Mouse (Mus musculus) adrenal gland, adult (tissue): ENCODE data around the gene Pycr1.

ENCODE experiments used
- DNase-seq, 2 experiments: peaks; one replicate each; pipeline ENCODE4 v3.0.0; 2022 to 2023; ENCODE audit warnings: low spot score in 1 of 2; ENCODE audit not compliant: inconsistent age in 2 of 2

Gene Pycr1

DNA sequence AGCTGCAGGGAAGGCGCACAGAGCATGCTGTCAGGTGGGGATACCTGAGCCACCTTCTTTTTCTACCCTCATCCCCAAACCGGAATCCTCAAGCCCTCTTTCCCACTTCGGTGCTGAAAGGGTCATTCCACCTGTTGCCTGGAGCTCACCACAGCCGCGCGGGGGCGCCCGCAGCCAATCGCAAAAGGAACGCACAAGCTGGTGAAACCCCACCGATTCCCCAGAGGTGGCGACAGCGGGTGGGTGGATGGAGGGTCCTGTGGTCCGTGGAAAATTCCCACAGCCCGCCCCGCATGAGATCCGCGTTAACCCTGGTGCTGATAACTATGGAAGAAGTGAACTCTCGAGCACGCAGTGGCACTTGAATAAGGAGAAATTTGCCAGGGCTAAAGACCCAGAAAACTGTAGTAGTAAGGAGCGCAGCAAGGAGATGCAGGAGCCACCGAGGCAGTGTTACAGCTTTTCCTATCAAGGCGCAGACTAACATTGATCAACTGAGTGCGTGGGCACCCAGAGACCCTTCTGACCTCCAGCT lies 15.4 kb upstream of the Pycr1 start:
- peak; percentile 85 to 93 for DNase-seq

DNA sequence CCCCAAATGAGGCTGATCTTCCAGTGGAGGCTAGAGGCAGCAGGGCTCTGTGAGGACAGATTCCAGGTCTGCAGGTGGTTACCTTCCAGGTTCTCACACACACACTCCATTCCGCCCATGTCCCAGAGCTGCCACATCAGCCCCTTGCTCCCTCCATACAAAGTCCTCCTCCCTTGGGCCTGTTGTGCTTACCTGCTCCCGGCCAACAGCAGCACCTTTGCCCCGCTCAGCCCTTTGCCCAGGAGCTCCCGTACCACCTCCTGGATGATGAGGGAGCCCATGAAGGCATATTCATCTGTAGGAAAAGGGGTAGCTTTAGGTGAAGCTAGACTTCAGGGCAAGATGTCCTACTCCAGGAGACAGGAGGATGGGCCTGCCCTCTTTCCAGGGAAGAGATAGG lies 13.7 kb upstream of the Pycr1 start:
- no peak for DNase-seq

DNA sequence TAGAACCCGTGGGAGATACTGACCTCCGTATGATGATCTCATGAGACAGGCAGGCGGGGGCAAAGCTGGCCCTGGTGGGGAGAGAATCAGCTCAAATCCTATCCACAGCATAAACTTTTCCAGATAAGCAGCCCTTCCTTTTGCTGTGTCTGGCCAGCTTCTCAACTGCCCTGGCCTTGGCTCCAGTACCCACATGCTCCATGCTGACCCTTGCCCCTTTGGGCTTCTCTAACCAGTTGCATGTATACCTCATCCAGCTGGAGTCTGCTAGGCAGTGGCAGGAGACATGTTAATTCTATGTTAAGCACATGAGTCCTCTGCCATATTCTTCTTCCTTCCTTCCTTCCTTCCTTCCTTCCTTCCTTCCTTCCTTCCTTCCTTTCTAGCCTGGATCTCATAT lies 11.2 kb upstream of the Pycr1 start:
- DNase-seq = no peak

DNA sequence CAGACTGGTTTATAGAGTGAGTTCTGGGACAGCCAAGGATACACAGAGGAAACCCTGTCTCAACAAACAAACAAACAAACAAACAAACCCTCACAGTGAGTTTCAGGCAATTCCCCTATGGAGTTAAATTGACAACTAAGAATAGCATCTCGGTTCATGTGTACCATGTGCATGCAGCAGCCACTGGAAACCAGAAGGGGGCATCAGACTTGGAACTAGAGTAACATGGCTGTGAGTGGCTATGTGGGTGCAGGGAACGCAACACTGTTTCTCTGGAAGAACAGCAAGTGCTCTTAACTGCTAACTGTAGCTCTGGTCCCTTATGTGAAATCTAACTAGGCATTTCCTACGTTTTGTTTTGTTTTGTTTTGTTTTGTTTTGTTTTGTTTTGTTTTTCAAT lies 8.3 kb upstream of the Pycr1 start:
- no peak for DNase-seq

DNA sequence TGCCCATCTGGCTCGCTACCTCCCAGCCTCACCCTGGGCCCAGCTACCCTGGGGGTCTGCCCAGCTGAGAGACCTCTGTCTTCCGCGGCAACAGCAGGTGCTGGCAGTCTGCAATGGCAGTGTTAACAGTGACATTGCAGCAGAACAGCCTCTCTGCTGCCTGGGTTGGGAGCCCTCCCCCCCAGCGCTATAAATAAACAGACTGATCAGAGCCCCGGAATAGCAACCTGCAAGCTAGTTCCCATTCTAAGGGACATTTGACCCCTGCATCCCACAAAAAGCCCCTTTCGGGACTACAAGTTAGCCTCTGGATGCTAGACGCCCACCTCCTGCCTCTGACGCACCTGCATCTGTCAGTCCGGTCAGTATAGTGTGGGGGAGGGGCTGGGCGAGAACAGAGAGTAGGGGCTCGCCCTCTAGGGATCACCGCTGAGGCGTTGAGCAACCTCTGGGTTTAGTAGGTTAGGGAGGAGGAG lies 4.5 kb upstream of the Pycr1 start, which contains the start of gene Myadml2:
TSS of gene Myadml2 (minus strand) at position 158 of the 476 bp plus-strand sequence.
- DNase-seq = peak in 1 of 2 experiments; percentile 63

DNA sequence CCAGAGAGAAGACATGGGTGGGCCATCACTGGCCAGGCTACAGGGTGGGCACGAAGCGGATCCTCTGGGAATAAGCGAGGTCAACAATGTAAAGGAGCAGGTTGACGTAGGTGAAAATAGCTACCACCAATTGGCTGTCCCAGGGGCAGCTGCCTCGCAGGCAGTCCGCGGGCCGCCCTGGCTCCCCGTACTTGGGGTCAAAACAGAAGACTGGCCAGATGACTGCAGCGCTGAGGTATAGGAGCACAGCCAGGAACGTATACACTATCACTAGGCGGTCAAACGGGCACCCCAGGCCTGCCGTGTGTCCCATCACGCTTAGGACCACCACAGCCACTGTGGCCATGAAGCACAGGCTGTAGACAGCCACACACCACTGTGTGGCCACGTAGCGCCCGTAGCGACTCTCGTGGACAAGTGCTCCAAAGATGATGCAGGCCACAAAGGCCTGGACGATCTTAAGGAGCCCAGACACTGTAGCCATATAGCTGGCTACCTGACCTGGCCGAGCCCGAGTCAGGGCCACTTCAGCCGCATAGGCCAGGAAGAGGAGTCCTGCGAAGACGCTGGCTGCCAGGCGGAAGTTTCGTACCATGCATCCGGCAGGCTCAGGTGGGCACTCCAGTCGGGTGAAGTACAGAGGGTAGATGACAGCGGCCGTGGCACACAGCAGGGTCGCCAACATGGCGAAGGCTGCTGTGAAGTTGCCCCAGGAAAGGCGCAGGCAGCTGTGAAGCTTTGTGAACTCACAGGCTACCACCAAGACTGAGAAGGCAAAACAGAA lies 3.7 kb upstream of the Pycr1 start:
- DNase-seq = no peak

DNA sequence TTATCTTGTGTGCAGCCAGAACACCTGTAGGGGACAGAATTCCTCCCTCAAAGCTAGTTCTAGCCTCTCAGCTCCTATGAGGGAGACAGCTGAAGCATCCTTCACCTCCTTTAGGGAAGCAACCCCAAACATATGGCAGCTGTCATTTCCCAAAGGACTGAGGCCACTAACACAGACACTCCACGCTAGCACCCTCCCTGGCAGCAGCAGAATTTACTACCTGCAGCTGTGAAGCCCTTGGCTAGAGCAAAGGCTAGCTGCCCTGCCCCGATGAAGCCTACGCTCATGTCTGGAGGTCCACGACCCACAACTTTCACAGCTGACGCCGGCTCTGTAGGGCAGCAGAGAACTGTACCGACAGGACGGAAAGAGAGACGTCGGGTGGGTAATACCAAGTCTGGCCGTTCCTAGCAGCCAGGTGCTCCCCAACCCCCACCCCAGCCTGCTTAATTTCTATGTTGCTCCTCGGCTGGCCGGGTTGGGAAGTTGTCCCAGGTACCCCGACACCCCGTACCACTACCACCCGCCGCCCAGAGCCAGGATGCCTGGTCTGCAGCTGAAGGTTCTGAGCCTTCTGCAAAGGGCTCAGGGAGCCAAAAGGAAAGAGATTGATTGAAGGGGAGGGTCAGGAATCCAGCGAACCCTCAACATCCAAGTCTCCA lies 499 bp downstream of the Pycr1 start:
- no peak for DNase-seq

DNA sequence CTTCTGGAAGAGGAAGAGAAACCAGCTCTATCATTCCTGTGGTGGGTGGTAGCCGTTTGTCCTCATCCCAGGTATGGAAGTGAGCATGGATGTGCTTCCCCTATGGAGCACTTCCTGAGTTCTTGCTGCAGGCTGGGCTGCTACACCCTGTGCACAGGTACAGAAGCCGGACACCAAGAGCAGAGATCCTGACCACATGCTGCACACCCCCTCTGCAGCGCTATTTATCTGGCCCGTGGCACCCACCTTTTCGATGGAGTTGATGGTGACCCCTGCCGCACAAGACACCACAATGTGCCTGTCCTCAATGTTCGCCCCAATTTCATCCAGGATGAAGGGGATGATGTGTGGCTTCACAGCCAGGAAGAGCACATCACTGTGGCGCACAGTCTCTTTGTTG lies 1.7 kb downstream of the Pycr1 start:
- DNase-seq = no peak

DNA sequence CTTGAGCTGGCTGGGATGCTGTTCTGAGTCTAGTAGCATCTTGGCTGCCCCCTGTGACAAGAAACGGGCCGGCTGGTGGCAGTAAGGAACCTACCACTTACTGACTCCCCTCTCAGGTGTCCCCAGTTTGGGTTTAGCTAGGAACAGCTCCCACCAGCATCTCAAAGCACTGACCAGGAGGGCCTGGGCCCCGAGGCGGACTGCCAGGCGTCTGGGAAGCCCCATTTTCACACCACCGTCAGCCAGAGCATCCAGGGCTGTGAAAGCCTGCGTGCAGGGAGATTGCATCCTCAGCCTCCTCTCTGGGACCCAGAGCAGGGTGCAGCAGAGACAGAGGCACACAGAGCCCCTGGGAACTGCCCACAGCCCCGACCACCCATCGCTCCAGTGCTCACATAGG lies 2.3 kb downstream of the Pycr1 start:
- no peak for DNase-seq

DNA sequence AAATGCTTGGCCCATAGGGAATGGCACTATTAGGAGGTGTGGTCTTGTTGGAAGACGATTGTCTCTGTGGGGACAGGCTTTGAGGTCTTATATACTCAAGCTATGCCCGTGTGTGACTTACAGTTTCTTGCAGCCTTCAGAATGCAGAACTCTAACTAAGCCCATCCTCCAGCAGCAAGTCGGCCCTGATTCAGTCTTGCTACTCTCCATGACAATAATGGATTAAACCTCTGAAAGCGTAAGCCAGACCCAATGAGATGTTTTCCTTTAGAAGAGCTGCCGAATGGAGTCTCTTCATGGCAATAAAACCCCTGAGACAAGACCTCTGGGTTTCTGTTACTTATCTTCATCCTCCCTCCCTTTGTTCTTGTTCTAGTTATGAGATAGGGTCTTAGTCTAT lies 8.8 kb downstream of the Pycr1 start:
- no peak for DNase-seq

DNA sequence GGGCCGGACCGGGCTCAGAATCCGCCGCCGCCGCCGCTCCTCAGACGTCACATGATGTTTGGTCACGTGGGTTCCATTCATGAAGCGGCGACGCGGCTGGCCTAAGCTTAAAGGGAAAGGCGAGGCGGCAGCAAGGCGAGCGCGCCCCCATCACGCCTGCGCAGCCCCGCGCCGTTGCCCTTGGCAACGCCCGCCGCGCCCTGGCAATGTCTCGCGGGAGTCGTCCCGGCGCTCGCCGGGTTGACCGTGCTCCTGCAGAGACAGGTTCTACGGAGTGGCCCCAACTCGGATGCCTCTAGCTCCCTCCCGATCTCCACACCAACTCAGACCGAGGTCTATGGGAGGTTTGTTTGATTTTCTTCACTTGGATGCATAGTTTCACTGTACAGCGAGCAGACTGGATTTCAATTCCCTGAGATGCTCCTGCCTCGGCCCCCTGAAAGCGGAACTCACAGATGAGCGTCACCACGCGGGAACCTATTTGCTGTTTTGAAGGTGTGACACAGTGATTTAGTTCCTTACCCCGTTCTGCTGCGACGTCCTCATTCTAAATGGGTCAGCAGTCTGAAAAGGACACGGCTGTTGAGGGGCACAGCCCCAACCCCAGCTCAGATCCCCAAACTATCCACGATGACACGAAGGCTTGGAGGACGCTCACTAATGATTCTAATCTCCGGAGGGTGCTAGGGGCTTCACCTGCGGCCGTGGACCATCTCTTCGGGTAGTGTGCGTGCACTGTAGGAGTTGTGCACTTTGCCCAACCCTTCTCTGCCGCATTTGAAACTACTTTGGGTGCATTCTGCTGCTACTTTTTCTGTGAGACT lies 9.8 kb downstream of the Pycr1 start, which contains the start of gene Mafg:
TSS of gene Mafg (minus strand) at position 81 of the 824 bp plus-strand sequence.
- peak; percentile 96 to 97 for DNase-seq

DNA sequence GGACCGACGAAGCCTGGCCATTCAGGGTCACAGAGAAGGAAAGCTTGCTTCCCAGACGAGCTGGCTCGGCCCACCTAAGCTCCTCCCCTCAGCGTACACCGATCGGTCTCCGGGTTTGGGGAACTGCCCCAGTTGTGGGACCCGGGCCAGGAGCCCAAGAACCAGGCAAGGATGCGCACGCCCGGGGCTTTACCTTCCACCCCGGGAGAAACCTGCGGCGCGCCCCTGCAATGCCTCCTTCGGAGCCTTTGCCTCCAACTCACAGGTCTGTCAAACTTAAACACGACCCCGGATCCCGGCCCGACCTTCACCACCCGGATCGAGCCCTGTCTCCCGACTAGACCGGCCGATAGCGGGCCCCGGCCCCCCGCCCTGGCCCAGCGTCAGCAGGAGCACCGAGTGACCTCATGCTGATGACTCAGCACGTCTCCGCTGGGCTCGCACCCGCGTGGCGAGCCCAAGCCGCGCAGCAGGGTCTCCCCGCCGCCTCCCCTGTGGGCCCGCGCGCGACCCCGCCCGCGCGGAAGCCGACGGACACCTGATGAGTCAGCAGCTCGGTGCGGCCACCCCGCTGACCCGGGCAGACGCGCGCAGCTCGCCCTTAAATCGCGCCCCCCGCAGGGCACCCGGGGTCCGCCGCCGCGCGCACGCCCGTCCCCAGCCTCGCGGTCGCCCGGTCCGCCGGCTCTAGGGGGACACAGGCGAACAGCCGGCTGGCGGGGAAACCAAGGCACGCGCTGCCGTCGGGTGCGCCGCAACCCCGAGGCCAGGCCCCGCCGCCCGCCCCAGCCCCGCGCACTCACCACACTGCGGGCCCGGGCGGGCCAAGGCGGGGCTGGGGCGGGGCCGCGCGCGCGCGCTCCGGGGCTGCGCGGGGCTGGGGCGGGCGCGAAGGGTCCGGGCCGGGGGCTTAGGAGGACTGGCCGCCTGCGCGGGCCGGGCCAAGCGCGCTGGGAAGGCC lies 10.7 kb downstream of the Pycr1 start:
- DNase-seq = peak; percentile 90 to 96

DNA sequence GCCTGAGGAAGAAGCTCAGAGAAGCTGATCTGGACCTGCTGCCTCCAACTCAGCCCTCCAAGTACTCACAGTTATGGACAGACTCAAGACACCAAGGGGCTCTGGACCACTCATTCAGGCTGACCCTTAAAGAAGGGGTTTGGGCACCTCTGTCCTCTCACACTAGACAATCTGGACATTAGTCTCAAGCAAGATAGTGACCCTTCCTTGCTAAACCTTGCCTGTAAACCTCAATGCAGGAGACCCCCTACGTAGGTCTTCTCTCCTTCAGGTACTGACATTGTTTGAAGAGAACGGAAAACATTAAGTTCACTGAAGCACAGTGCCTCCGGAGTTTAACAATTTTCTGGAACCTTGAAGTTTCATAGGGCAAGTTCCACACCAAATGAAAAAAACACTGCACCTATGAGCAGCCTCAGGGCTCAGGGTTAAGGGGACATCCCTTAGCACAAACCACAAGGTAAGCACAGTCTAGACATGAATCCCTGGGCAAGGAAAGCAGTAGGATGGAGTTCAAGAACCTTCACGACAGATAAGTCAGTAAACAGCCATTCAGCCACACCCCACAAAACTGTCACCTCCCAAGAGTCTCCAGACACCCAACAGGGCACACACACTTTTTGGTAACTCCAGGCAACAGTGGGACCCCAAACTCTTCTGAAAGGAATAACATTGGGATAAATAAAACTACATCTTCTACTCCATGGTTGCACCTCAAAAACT lies 11.7 kb downstream of the Pycr1 start:
- DNase-seq = peak; percentile 18 to 54

DNA sequence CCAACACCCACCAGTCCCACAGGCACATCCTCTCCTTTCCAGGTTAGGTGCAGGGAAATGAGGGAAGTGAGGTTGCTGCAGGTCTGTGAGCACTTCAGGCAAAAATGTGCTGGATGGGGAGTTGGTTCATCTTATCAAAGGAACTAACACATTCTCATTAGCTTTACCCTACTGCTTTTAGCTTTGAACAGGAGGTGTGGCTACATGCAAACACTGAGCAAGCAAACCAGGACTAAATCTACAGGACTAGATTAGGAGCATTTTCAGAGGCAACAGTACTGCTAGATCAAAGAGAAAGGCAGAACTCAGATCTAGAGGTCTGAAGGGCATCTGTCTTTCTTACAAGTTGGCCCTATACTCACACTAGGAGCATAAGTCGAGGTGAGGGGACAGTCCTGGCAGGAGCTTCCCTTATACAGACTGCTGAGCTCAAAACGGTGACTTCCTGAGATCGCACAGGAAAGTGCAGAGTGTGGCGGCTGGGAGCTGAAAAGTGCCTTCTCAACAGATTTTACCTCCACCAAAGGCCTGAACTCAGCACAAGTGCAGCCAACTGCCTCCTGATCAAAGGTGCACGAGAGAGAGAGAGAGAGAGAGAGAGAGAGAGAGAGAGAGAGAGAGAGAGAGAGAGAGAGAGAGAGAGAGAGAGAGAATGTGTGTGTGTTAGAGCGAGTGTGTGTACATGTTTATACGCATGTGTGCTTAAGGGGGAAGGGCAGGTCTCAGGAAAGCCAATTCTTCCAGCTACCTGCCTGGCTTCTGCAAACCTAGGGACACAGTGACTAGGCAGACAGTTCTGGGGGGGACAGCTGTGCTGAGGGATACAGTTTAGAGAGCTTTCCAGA lies 12.5 kb downstream of the Pycr1 start:
- peak; percentile 16 to 60 for DNase-seq

DNA sequence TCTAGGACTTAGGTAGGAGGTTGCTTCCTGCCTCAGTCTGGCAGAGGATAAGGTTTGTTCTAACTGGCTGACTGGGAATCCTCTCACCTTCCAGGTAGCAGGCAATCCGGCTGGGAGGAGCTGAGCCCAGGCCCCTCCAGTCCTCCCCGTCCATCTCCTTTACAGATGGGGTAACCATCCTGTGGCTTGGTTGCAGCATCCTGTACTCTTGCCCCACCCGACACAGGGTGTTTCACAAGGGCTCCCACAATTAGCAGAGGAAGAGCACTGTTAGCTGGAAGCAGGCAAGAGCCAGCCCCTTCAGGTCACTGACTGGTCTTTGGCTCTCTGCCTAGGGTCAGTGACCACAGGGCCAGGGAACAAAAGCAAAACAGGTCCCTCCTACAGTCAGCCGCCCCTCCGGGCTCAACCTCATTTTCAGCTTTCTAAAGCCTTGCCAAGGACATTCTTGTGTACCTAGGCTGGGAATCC lies 13.1 kb downstream of the Pycr1 start:
- DNase-seq = peak; percentile 67 to 79

DNA sequence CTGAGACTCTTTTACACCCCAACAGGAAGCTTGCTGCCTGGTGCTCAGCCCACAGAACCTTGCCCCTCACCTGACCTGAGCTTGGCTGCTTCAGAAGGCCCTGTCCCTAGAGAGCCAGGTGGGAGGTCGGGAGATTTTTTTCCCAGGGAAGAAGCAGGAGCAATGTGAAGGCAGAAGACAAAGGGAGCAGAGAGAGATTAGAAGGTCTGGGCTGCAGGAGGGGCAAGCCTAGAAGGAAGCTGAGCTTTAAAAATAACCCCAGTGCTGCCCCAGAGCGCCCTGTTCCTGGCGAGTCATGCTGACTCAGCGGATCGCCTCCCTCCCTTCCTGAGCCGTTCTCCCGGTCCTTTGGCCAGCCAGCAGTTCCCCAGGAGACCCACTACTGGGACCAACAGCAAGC lies 13.7 kb downstream of the Pycr1 start:
- peak; percentile 78 to 82 for DNase-seq

DNA sequence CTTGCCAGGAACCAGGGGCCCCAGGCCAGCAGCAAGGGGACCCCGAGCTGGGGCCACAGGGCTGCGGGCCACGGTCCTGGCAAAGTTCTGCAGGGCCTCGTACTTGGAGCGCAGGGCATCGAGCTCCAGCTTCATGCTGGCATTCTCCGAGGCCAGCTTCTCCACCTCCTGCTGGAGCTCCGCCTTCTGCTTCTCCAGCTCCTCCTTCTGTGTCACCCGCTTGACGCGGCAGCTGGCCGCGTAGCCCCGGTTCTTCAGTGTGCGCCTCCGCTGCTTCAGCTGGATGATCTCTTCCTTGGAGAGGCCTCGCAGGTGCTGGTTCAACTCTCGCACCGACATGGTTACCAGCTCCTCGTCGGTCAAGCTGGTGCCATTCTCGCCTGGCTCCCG lies 14.2 kb downstream of the Pycr1 start:
- DNase-seq = peak; percentile 68 to 82

DNA sequence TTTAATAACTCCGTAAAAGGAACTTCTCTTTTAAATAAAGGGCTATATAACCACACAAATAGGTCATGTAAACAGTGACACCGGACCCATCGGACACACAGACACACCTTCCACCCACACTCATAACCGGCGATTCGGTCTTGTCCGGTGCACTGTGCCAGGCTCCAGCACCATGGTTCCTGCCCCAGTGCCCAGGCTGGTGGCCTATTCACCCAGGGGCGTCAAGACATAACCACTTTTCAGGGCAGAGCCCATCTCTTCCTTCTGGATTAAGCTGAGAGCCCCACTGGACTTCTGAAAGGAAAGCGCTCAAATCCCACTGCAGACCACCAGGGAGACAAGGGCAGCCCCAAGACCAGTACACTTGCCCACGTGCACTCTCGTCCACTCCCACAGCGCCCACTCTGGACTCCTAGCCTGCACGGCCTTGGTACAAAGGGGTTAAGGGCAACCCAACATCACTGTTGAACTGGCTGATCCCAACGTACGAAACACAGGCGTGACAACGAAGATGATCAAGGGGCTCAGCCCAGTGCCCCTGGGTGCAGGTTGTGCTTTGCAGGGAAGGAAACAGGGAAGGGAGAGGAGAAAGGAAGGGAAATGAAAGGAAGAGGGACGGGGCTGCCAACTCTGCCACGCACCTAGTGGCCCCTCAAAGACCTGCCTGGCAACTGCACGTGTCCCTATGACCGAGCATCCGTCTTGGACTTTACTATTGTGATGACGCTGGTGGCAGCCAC lies 14.8 kb downstream of the Pycr1 start:
- peak in 1 of 2 experiments; percentile 31 for DNase-seq
